In genomic region chr2:102661052-102661451, GRCm38 (mm10) we compare ENCODE assay signal across 18 mouse cellular contexts. TPM values are rescaled to one million over a fixed set of nuclear protein-coding genes. Genes with fewer than 3 reads are reported as not detected.
DNase-seq lines count a peak whose midpoint lies in the region; ATAC-seq and TF ChIP-seq lines count a peak whose summit lies in the region.
"Had no signal": no experiment of that assay in that cellular context is flagged by ENCODE, and none has a peak within 500 bp of the region (broad histone marks: within the 10 kb centered on the region; RNA-seq: fewer than 3 reads in every experiment).

No protein-coding gene starts in this region.

- no peaks in the 10 kb centered on the region for H3K9me3 ChIP-seq in forebrain, embryonic 14.5 days (replicated peaks; ENCODE audit: control insufficient read depth, low read length)
- H3K9me3 ChIP-seq in hindbrain, embryonic 15.5 days: no peaks in the 10 kb centered on the region
- no peaks in the 10 kb centered on the region for H3K9me3 ChIP-seq in midbrain, embryonic 16.5 days (replicated peaks; ENCODE audit: control insufficient read depth, low read length, poor library complexity, severe bottlenecking)
- H3K9me3 ChIP-seq: embryonic facial prominence, embryonic 12.5 days; liver, embryonic 13.5 days had no signal

- H3K4me1 ChIP-seq in forebrain, embryonic 14.5 days (ENCODE audit: control insufficient read depth, insufficient read depth, low read length): peaks cover 43% of the 10 kb centered on the region
- peaks cover 64% of the 10 kb centered on the region for H3K4me1 ChIP-seq in hindbrain, embryonic 15.5 days (replicated peaks)
- peaks cover 46% of the 10 kb centered on the region for H3K4me1 ChIP-seq in midbrain, embryonic 16.5 days (ENCODE audit: control insufficient read depth, insufficient read depth, low read length)

- H3K27me3 ChIP-seq in Patski: peaks cover 8% of the 10 kb centered on the region
- H3K27me3 ChIP-seq in forebrain, embryonic 14.5 days (replicated peaks; ENCODE audit: control insufficient read depth, insufficient read depth, low read length): no peaks in the 10 kb centered on the region
- H3K27me3 ChIP-seq in hindbrain, embryonic 15.5 days: no peaks in the 10 kb centered on the region
- H3K27me3 ChIP-seq in midbrain, embryonic 16.5 days (ENCODE audit: control insufficient read depth, insufficient read depth, low read depth, low read length): no peaks in the 10 kb centered on the region

- no peak for ATAC-seq in Patski
- ATAC-seq in forebrain, embryonic 14.5 days: no peak
- ATAC-seq in hindbrain, embryonic 15.5 days (ENCODE audit: low FRiP score, low read depth): no peak
- no peak for ATAC-seq in midbrain, embryonic 16.5 days

- no peaks in the 10 kb centered on the region for H3K36me3 ChIP-seq in forebrain, embryonic 14.5 days (ENCODE audit: control insufficient read depth, insufficient read depth, low read length)
- no peaks in the 10 kb centered on the region for H3K36me3 ChIP-seq in hindbrain, embryonic 15.5 days
- H3K36me3 ChIP-seq in midbrain, embryonic 16.5 days (ENCODE audit: control insufficient read depth, insufficient read depth, low read length): no peaks in the 10 kb centered on the region
- H3K36me3 ChIP-seq: embryonic facial prominence, embryonic 12.5 days; liver, embryonic 13.5 days had no signal

- H3K4me2 ChIP-seq in forebrain, embryonic 14.5 days (ENCODE audit: low read length): peak overlapping the region; percentile 89
- peak overlapping the region; percentile 66 for H3K4me2 ChIP-seq in hindbrain, embryonic 15.5 days
- H3K4me2 ChIP-seq in midbrain, embryonic 16.5 days (ENCODE audit: low read length): peak overlapping the region; percentile 77
- H3K4me2 ChIP-seq: embryonic facial prominence, embryonic 12.5 days; liver, embryonic 13.5 days had no signal

- in situ Hi-C loops in Patski (cut with MboI; ENCODE audit: low pct_unique_long_range_greater_than_20kb): loop anchor here (25.0 kb wide), 1 partner anchor 749 kb away; no protein-coding TSS in a partner anchor

- no peak overlapping the region for H3K9ac ChIP-seq in forebrain, embryonic 14.5 days (ENCODE audit: low read length)
- peak overlapping the region; percentile 23; the same call in 1 of the 2 replicates for H3K9ac ChIP-seq in hindbrain, embryonic 15.5 days
- H3K9ac ChIP-seq in midbrain, embryonic 16.5 days (ENCODE audit: low read depth, low read length): peak overlapping the region; percentile 31
- H3K9ac ChIP-seq: embryonic facial prominence, embryonic 12.5 days; liver, embryonic 13.5 days had no signal

- H3K27ac ChIP-seq in forebrain, embryonic 14.5 days (ENCODE audit: low read depth, low read length): no peak overlapping the region
- H3K27ac ChIP-seq in hindbrain, embryonic 15.5 days (replicated peaks): peak overlapping the region; percentile 73
- H3K27ac ChIP-seq in midbrain, embryonic 16.5 days (ENCODE audit: low read length): peak overlapping the region; percentile 25
- H3K27ac ChIP-seq: embryonic facial prominence, embryonic 12.5 days; gastrocnemius, adult 2 months; kidney, postnatal 0 days; liver, embryonic 13.5 days; stomach, postnatal 0 days had no signal

- WGBS in forebrain, embryonic 14.5 days: 53% methylated on average over 2 of the region's 2 CpGs
- 21% methylated on average over 2 of the region's 2 CpGs for WGBS in hindbrain, embryonic 15.5 days
- 44% methylated on average over 2 of the region's 2 CpGs for WGBS in midbrain, embryonic 16.5 days

- POLR2A ChIA-PET in Patski (lab: Charles Lee): no interaction called here

- no peak for DNase-seq in Patski (ENCODE audit: low read depth, low spot score)
- DNase-seq in forebrain, embryonic 14.5 days (ENCODE audit: low spot score): no peak
- DNase-seq in kidney, postnatal 25 days: no peak
- DNase-seq in adrenal gland, postnatal 4 days (ENCODE audit: low spot score in 2 of 2): no peak
- no peak for DNase-seq in cerebellum, adult 9-11 months
- DNase-seq: adrenal gland, postnatal 10 days; cerebellum, postnatal 25 days; gastrocnemius, adult 2 months; heart, postnatal 10 days; layer of hippocampus, postnatal 36 days; liver, embryonic 13.5 days; right cerebral cortex, postnatal 14 days; thymus, postnatal 14 days had no signal

- H3K4me3 ChIP-seq in forebrain, embryonic 14.5 days (ENCODE audit: low read depth, low read length): no peak overlapping the region
- peak overlapping the region; percentile 60 for H3K4me3 ChIP-seq in hindbrain, embryonic 15.5 days
- peak overlapping the region; percentile 85 for H3K4me3 ChIP-seq in midbrain, embryonic 16.5 days (ENCODE audit: low read depth, low read length)
- H3K4me3 ChIP-seq: embryonic facial prominence, embryonic 12.5 days; gastrocnemius, adult 2 months; liver, embryonic 13.5 days had no signal

- CTCF ChIA-PET in Patski (lab: Charles Lee): interaction anchor here (1.2 to 1.6 kb wide), 4 partner anchors 11 to 73 kb away, joined by 3 to 5 read pairs (median 4); no protein-coding TSS in a partner anchor

- peak; percentile 22 for TF ChIP-seq CTCF in Patski (IDR thresholded peaks at IDR 0.05)

RNA-seq across cellular contexts. Expression of gene Slc1a2, which starts 2.6 kb away (rescaled TPM):
- polyA plus RNA-seq in Patski (2021): 0.92 TPM
- polyA plus RNA-seq in forebrain, embryonic 14.5 days (2014; fragmentation: Nextera tagmentation; extraction: Ambion mirVana): 11.5 and 12.0 TPM in 2 replicates
- polyA plus RNA-seq in hindbrain, embryonic 15.5 days (2015; fragmentation: Nextera tagmentation; extraction: Ambion mirVana): 18.6 and 19.1 TPM in 2 replicates
- 14.5 and 19.4 TPM in 2 replicates for polyA plus RNA-seq in midbrain, embryonic 16.5 days (2015; fragmentation: Nextera tagmentation; extraction: Ambion mirVana)
- total RNA-seq in adrenal gland, postnatal 4 days (2021): 1 to 10 TPM in 1 of 2 experiments, under 1 TPM in 1; 0.45 to 1.6 TPM
